Mouse (Mus musculus): ENCODE results near the gene Tmtc4. TPM values are rescaled to one million over a fixed set of nuclear protein-coding genes. Genes with fewer than 3 reads are reported as not detected.

The Tmtc4 gene
- polyA plus RNA-seq, 1 experiment = 10.6 TPM

GRCm38 (mm10) chr14:122950915-122951314 lies 32.9 kb downstream of the Tmtc4 start:
- H3K79me3 ChIP-seq (ENCODE audit: low read depth) = no peaks in the 10 kb centered on the region
- no peak overlapping the region for H3K4me3 ChIP-seq (ENCODE audit: insufficient read depth, poor library complexity, severe bottlenecking)
- TF ChIP-seq CTCF (IDR thresholded peaks at IDR 0.05; ENCODE audit: control insufficient read depth, insufficient read depth, insufficient read length) (peak; percentile 35), USF1 (IDR thresholded peaks at IDR 0.05; ENCODE audit: low read depth) (no peak)
- no peak overlapping the region for H3ac ChIP-seq (ENCODE audit: control insufficient read depth, insufficient read length, low read depth)
- no peaks in the 10 kb centered on the region for H3K27me3 ChIP-seq (ENCODE audit: control insufficient read depth, insufficient read depth, insufficient read length)
- no peaks in the 10 kb centered on the region for H3K79me2 ChIP-seq (ENCODE audit: control insufficient read depth, insufficient read depth)
- peaks cover 12% of the 10 kb centered on the region for H3K36me3 ChIP-seq (ENCODE audit: control insufficient read depth, insufficient read depth)

DNA sequence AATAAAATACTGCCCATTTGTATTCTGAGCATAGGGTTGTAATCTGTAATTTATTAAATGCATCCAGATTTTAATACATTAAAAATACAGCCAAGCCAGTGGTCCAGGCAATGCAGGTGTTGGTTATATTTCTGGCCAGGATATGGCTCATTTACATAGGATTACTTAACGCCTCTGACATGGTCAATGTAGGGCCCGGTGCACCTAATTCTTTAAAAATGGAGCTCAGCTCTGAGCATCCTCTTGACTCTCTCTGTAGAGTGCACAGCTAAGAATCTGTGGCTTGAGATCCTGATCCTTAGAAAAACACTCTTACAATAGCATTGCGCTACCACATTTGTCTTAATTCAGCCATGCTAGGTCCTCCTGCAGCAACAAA lies 40.4 kb downstream of the Tmtc4 start:
- H3K79me2 ChIP-seq (ENCODE audit: control insufficient read depth, insufficient read depth) = no peaks in the 10 kb centered on the region
- H3K4me3 ChIP-seq (ENCODE audit: insufficient read depth, poor library complexity, severe bottlenecking) = no peak overlapping the region
- TF ChIP-seq USF1 (IDR thresholded peaks at IDR 0.05; ENCODE audit: low read depth) = no peak
- no peak for TF ChIP-seq MYOG (IDR thresholded peaks at IDR 0.05; ENCODE audit: control insufficient read depth, extremely low read depth, insufficient read length)
- TF ChIP-seq MAX (IDR thresholded peaks at IDR 0.05) = no peak
- TF ChIP-seq CEBPB (IDR thresholded peaks at IDR 0.05; ENCODE audit: low read depth) = no peak
- TF ChIP-seq CTCF (IDR thresholded peaks at IDR 0.05; ENCODE audit: control insufficient read depth, insufficient read depth, insufficient read length) = no peak
- TF ChIP-seq MYOD1 (IDR thresholded peaks at IDR 0.05; ENCODE audit: control insufficient read depth, insufficient read length, low read depth) = no peak
- no peak for TF ChIP-seq FOSL1 (IDR thresholded peaks at IDR 0.05; ENCODE audit: insufficient read depth, low read length, poor library complexity, severe bottlenecking)
- no peaks in the 10 kb centered on the region for H3K27me3 ChIP-seq (ENCODE audit: control insufficient read depth, insufficient read depth, insufficient read length)
- H3ac ChIP-seq (ENCODE audit: control insufficient read depth, insufficient read length, low read depth) = no peak overlapping the region
- peaks cover 17% of the 10 kb centered on the region for H3K36me3 ChIP-seq (ENCODE audit: control insufficient read depth, insufficient read depth)
- H3K79me3 ChIP-seq (ENCODE audit: low read depth) = no peaks in the 10 kb centered on the region

DNA sequence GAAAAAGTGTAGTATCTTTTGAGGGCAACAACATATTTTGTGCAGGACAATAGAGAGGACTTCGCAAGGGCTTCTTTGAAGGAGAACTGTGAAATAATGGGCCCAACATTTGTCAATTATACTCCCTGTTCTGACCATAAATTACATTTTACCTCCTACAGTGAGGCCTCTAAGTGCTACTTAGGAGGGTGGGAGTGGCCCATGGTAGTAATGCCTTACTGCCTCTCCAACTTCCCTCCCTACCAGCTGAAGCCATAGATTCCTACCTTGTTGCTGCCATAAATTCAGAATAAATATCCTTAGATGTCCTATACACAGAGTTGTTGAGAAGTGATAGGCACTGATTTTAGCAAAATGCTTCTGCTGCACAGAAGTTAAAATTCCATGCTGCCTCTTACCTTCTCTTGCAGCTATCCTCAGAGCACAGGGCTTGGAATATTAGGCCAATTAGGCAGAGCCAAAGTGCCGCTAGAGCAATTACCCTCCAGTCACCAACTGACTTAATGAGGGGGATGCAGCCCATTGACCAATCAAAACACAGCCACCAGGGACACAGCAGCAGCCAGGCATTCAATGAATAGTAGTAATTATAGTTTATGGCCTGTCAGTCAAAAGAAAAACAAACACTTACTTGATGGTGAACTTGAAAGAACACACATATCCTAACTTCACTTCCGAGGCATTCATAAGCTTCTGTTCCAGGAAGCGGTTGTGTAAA lies 40.9 kb downstream of the Tmtc4 start:
- H3K79me3 ChIP-seq (ENCODE audit: low read depth) = no peaks in the 10 kb centered on the region
- H3K36me3 ChIP-seq (ENCODE audit: control insufficient read depth, insufficient read depth) = peaks cover 17% of the 10 kb centered on the region
- TF ChIP-seq MAX (IDR thresholded peaks at IDR 0.05) (no peak), MYOD1 (IDR thresholded peaks at IDR 0.05; ENCODE audit: control insufficient read depth, insufficient read length, low read depth) (no peak), USF1 (IDR thresholded peaks at IDR 0.05; ENCODE audit: low read depth) (no peak), FOSL1 (IDR thresholded peaks at IDR 0.05; ENCODE audit: insufficient read depth, low read length, poor library complexity, severe bottlenecking) (no peak), CEBPB (IDR thresholded peaks at IDR 0.05; ENCODE audit: low read depth) (no peak), MYOG (IDR thresholded peaks at IDR 0.05; ENCODE audit: control insufficient read depth, extremely low read depth, insufficient read length) (no peak), CTCF (IDR thresholded peaks at IDR 0.05; ENCODE audit: control insufficient read depth, insufficient read depth, insufficient read length) (no peak)
- H3K27me3 ChIP-seq (ENCODE audit: control insufficient read depth, insufficient read depth, insufficient read length) = no peaks in the 10 kb centered on the region
- no peaks in the 10 kb centered on the region for H3K79me2 ChIP-seq (ENCODE audit: control insufficient read depth, insufficient read depth)
- no peak overlapping the region for H3ac ChIP-seq (ENCODE audit: control insufficient read depth, insufficient read length, low read depth)
- H3K4me3 ChIP-seq (ENCODE audit: insufficient read depth, poor library complexity, severe bottlenecking) = no peak overlapping the region

DNA sequence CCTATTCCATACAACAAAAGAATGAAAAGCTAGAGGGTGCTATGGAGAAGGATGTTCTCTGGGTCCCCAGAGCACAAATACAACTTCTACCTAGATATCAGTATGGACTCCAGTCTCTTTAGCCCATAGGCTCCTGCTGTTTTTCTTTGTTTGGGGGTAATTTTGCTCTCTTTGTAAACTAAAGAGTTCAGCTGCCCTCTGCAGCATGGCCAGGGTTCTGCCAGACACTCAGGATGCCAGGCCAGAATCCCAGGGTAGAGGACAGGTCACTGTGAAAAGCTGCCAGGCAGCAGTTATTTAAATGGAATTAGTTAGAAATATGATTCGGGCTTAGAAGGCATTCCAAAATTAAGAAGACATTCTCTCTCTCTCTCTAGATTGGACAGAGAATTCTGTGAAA lies 47.4 kb downstream of the Tmtc4 start:
- H3K79me3 ChIP-seq (ENCODE audit: low read depth) = no peaks in the 10 kb centered on the region
- H3K36me3 ChIP-seq (ENCODE audit: control insufficient read depth, insufficient read depth) = peaks cover 34% of the 10 kb centered on the region
- no peak overlapping the region for H3K4me3 ChIP-seq (ENCODE audit: insufficient read depth, poor library complexity, severe bottlenecking)
- no peaks in the 10 kb centered on the region for H3K27me3 ChIP-seq (ENCODE audit: control insufficient read depth, insufficient read depth, insufficient read length)
- no peaks in the 10 kb centered on the region for H3K79me2 ChIP-seq (ENCODE audit: control insufficient read depth, insufficient read depth)
- TF ChIP-seq USF1 (IDR thresholded peaks at IDR 0.05; ENCODE audit: low read depth) (no peak), CEBPB (IDR thresholded peaks at IDR 0.05; ENCODE audit: low read depth) (no peak), MYOD1 (IDR thresholded peaks at IDR 0.05; ENCODE audit: control insufficient read depth, insufficient read length, low read depth) (no peak), CTCF (IDR thresholded peaks at IDR 0.05; ENCODE audit: control insufficient read depth, insufficient read depth, insufficient read length) (no peak), MAX (IDR thresholded peaks at IDR 0.05) (no peak), FOSL1 (IDR thresholded peaks at IDR 0.05; ENCODE audit: insufficient read depth, low read length, poor library complexity, severe bottlenecking) (no peak), MYOG (IDR thresholded peaks at IDR 0.05; ENCODE audit: control insufficient read depth, extremely low read depth, insufficient read length) (no peak)
- H3ac ChIP-seq (ENCODE audit: control insufficient read depth, insufficient read length, low read depth) = no peak overlapping the region

DNA sequence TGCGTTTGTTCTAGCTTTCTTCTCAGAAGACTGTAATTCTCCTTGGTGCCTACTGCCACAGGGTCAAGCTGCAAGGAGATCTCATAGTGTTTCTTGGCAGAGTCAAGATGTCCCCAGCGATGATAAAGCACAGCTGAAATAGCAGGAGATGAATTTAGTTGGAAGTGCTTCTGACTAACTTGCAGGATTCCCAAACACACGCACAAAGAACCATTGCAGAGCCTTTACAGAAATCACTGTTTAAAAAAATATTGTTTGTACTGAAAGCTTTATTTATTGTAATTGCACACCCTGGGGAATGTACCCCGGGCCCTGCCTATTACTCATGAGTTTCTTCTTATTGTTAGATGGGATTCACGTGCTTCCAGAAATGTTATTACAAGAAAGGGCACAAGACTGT lies 63.8 kb downstream of the Tmtc4 start:
- Histone ChIP-seq H3K79me3 (ENCODE audit: low read depth) (no peaks in the 10 kb centered on the region), H3K4me3 (ENCODE audit: insufficient read depth, poor library complexity, severe bottlenecking) (no peak overlapping the region), H3K79me2 (ENCODE audit: control insufficient read depth, insufficient read depth) (no peaks in the 10 kb centered on the region), H3ac (ENCODE audit: control insufficient read depth, insufficient read length, low read depth) (no peak overlapping the region), H3K27me3 (ENCODE audit: control insufficient read depth, insufficient read depth, insufficient read length) (no peaks in the 10 kb centered on the region), H3K36me3 (ENCODE audit: control insufficient read depth, insufficient read depth) (peaks cover 9% of the 10 kb centered on the region)
- no peak for TF ChIP-seq FOSL1 (IDR thresholded peaks at IDR 0.05; ENCODE audit: insufficient read depth, low read length, poor library complexity, severe bottlenecking)
- no peak for TF ChIP-seq MYOG (IDR thresholded peaks at IDR 0.05; ENCODE audit: control insufficient read depth, extremely low read depth, insufficient read length)
- no peak for TF ChIP-seq CTCF (IDR thresholded peaks at IDR 0.05; ENCODE audit: control insufficient read depth, insufficient read depth, insufficient read length)

GRCm38 (mm10) chr14:122917676-122918075 lies 66.2 kb downstream of the Tmtc4 start:
- Histone ChIP-seq H3K36me3 (ENCODE audit: control insufficient read depth, insufficient read depth) (peaks cover 9% of the 10 kb centered on the region), H3K79me3 (ENCODE audit: low read depth) (no peaks in the 10 kb centered on the region), H3ac (ENCODE audit: control insufficient read depth, insufficient read length, low read depth) (no peak overlapping the region), H3K27me3 (ENCODE audit: control insufficient read depth, insufficient read depth, insufficient read length) (no peaks in the 10 kb centered on the region), H3K79me2 (ENCODE audit: control insufficient read depth, insufficient read depth) (no peaks in the 10 kb centered on the region), H3K4me3 (ENCODE audit: insufficient read depth, poor library complexity, severe bottlenecking) (no peak overlapping the region)
- no peak for TF ChIP-seq FOSL1 (IDR thresholded peaks at IDR 0.05; ENCODE audit: insufficient read depth, low read length, poor library complexity, severe bottlenecking)
- no peak for TF ChIP-seq USF1 (IDR thresholded peaks at IDR 0.05; ENCODE audit: low read depth)
- TF ChIP-seq MYOD1 (IDR thresholded peaks at IDR 0.05; ENCODE audit: control insufficient read depth, insufficient read length, low read depth) = no peak
- TF ChIP-seq MAX (IDR thresholded peaks at IDR 0.05) = no peak
- no peak for TF ChIP-seq CEBPB (IDR thresholded peaks at IDR 0.05; ENCODE audit: low read depth)
- TF ChIP-seq MYOG (IDR thresholded peaks at IDR 0.05; ENCODE audit: control insufficient read depth, extremely low read depth, insufficient read length) = no peak
- TF ChIP-seq CTCF (IDR thresholded peaks at IDR 0.05; ENCODE audit: control insufficient read depth, insufficient read depth, insufficient read length) = no peak

Data from C2C12 (cell line).